In genomic region chr3:144669944-144670874, GRCm38 (mm10) we compare ENCODE assay signal across 10 mouse cellular contexts. TPM values are rescaled to one million over a fixed set of nuclear protein-coding genes. Genes with fewer than 3 reads are reported as not detected.
DNase-seq lines count a peak whose midpoint lies in the region; ATAC-seq and TF ChIP-seq lines count a peak whose summit lies in the region.
"Had no signal": no experiment of that assay in that cellular context is flagged by ENCODE, and none has a peak within 500 bp of the region (broad histone marks: within the 10 kb centered on the region; RNA-seq: fewer than 3 reads in every experiment).

No protein-coding gene starts in this region.

- H3K4me2 ChIP-seq in kidney, embryonic 15.5 days = no peak overlapping the region
- H3K4me2 ChIP-seq: heart, embryonic 15.5 days had no signal

- no peak for TF ChIP-seq CTCF in bone marrow, adult 2 months (IDR thresholded peaks at IDR 0.05; ENCODE audit: control insufficient read depth, insufficient read depth, low read length)
- TF ChIP-seq CTCF in thymus, adult 2 months (IDR thresholded peaks at IDR 0.05; ENCODE audit: borderline replicate concordance, control insufficient read depth, extremely low read depth, insufficient read depth, low read length, poor library complexity) = no peak

- TF ChIP-seq POLR2A in bone marrow, adult 2 months (IDR thresholded peaks at IDR 0.05; ENCODE audit: borderline replicate concordance, control insufficient read depth, low read depth, low read length) = no peak
- TF ChIP-seq POLR2A in thymus, adult 2 months (IDR thresholded peaks at IDR 0.05; ENCODE audit: control insufficient read depth, extremely low read depth, insufficient read depth, low read length, poor library complexity) = no peak

- peaks cover 17% of the 10 kb centered on the region for H3K4me1 ChIP-seq in kidney, embryonic 15.5 days
- H3K4me1 ChIP-seq in bone marrow, adult 2 months (ENCODE audit: control insufficient read depth, insufficient read depth, low read length) = peaks cover 6% of the 10 kb centered on the region
- peaks cover 97% of the 10 kb centered on the region for H3K4me1 ChIP-seq in erythroblast, embryonic 14.5 days (ENCODE audit: control insufficient read depth)
- H3K4me1 ChIP-seq in megakaryocyte, embryonic 14.5 days = peaks cover 70% of the 10 kb centered on the region
- H3K4me1 ChIP-seq in thymus, adult 2 months (replicated peaks; ENCODE audit: control insufficient read depth, insufficient read depth, low read length) = no peaks in the 10 kb centered on the region

- H3K9ac ChIP-seq in kidney, embryonic 15.5 days = no peak overlapping the region
- H3K9ac ChIP-seq: heart, embryonic 15.5 days had no signal

- peaks cover 61% of the 10 kb centered on the region for H3K27me3 ChIP-seq in kidney, embryonic 15.5 days
- H3K27me3 ChIP-seq in erythroblast, embryonic 14.5 days (ENCODE audit: control insufficient read depth) = no peaks in the 10 kb centered on the region
- peaks cover 22% of the 10 kb centered on the region for H3K27me3 ChIP-seq in megakaryocyte, embryonic 14.5 days (replicated peaks)
- H3K27me3 ChIP-seq in thymus, adult 2 months (ENCODE audit: control insufficient read depth, insufficient read depth, low read length) = no peaks in the 10 kb centered on the region
- H3K27me3 ChIP-seq: heart, embryonic 15.5 days had no signal

- WGBS in kidney, embryonic 15.5 days = 54% methylated on average over 14 of the region's 14 CpGs
- 54% methylated on average over 14 of the region's 14 CpGs for WGBS in bone marrow, adult 2 months
- WGBS in thymus, adult 2 months = 82% methylated on average over 14 of the region's 14 CpGs

- ATAC-seq in kidney, embryonic 15.5 days (replicated peaks; ENCODE audit: low FRiP score) = peak; percentile 94

- DNase-seq in kidney, adult 11 months = no peak
- no peak for DNase-seq in right cerebral cortex, postnatal 36 days (ENCODE audit: low spot score in 2 of 2)
- DNase-seq in left cerebral cortex, adult 8-10 months (ENCODE audit: low spot score in 2 of 2) = no peak
- DNase-seq in thymus, adult 2 months = no peak
- DNase-seq: layer of hippocampus, postnatal 36 days had no signal

- H3K9me3 ChIP-seq in kidney, embryonic 15.5 days (replicated peaks) = no peaks in the 10 kb centered on the region
- no peaks in the 10 kb centered on the region for H3K9me3 ChIP-seq in erythroblast, embryonic 14.5 days (ENCODE audit: control insufficient read depth, low read length)
- no peaks in the 10 kb centered on the region for H3K9me3 ChIP-seq in megakaryocyte, embryonic 14.5 days
- H3K9me3 ChIP-seq: heart, embryonic 15.5 days had no signal

- H3K4me3 ChIP-seq in kidney, embryonic 15.5 days (replicated peaks) = no peak overlapping the region
- H3K4me3 ChIP-seq in bone marrow, adult 2 months (replicated peaks; ENCODE audit: control insufficient read depth, low read depth, low read length) = no peak overlapping the region
- peak overlapping the region; percentile 50 for H3K4me3 ChIP-seq in erythroblast, embryonic 14.5 days (replicated peaks)
- H3K4me3 ChIP-seq in megakaryocyte, embryonic 14.5 days (replicated peaks) = peak overlapping the region; percentile 4
- no peak overlapping the region for H3K4me3 ChIP-seq in thymus, adult 2 months (ENCODE audit: control insufficient read depth, insufficient read depth, low read length)
- H3K4me3 ChIP-seq: heart, embryonic 15.5 days had no signal

- H3K27ac ChIP-seq in kidney, embryonic 15.5 days = no peak overlapping the region
- H3K27ac ChIP-seq in bone marrow, adult 2 months (ENCODE audit: control insufficient read depth, insufficient read depth, low read depth, low read length, poor library complexity) = peak overlapping the region; percentile 89
- H3K27ac ChIP-seq in thymus, adult 2 months (ENCODE audit: control insufficient read depth, insufficient read depth, low read length) = no peak overlapping the region
- H3K27ac ChIP-seq: heart, embryonic 15.5 days had no signal

- H3K36me3 ChIP-seq in kidney, embryonic 15.5 days = no peaks in the 10 kb centered on the region
- H3K36me3 ChIP-seq in erythroblast, embryonic 14.5 days (ENCODE audit: control insufficient read depth) = no peaks in the 10 kb centered on the region; the same call in 1 of the 2 replicates
- no peaks in the 10 kb centered on the region for H3K36me3 ChIP-seq in megakaryocyte, embryonic 14.5 days (replicated peaks; ENCODE audit: low read length)
- H3K36me3 ChIP-seq in thymus, adult 2 months (ENCODE audit: control insufficient read depth, insufficient read depth, low read length) = no peaks in the 10 kb centered on the region
- H3K36me3 ChIP-seq: heart, embryonic 15.5 days had no signal

RNA-seq across cellular contexts. Expression of gene Sh3glb1, which starts 49.9 kb away (rescaled TPM):
- polyA plus RNA-seq in kidney, embryonic 15.5 days (2015; fragmentation: Nextera tagmentation; extraction: Ambion mirVana) = 92.7 and 104 TPM in 2 replicates
- 115 and 118 TPM in 2 replicates for polyA plus RNA-seq in bone marrow, adult 2 months (2011; ENCODE audit: insufficient read depth, insufficient read length, low replicate concordance, missing spikeins)
- polyA plus RNA-seq in erythroblast, embryonic 14.5 days (2012) = 15.0 and 16.1 TPM in 2 replicates
- 36.0 and 37.9 TPM in 2 replicates for polyA plus RNA-seq in megakaryocyte, embryonic 14.5 days (2012; ENCODE audit: insufficient read depth, low replicate concordance)
- total RNA-seq in left cerebral cortex, adult 8-10 months (2022) = 10 to 100 TPM; 62.2 to 67.4 (median 64.3) TPM
- polyA plus RNA-seq in thymus, adult 2 months (2012; rRNA removed) = 31.6 and 34.4 TPM in 2 replicates

Comparison
In these comparisons a context has a peak if more than half of its experiments do, and no peak if none do; other contexts are left out.
1. H3K4me3 ChIP-seq: peak in erythroblast, embryonic 14.5 days (single experiment) and megakaryocyte, embryonic 14.5 days (single experiment); none in kidney, embryonic 15.5 days (single experiment), bone marrow, adult 2 months (single experiment) and thymus, adult 2 months (single experiment).